Comparison of ENCODE assay signal across 23 mouse cellular contexts in genomic region chr12:8441275-8441674, GRCm38 (mm10). TPM values are rescaled to one million over a fixed set of nuclear protein-coding genes. Genes with fewer than 3 reads are reported as not detected.
DNase-seq lines count a peak whose midpoint lies in the region; ATAC-seq and TF ChIP-seq lines count a peak whose summit lies in the region.
"Had no signal": no experiment of that assay in that cellular context is flagged by ENCODE, and none has a peak within 500 bp of the region (broad histone marks: within the 10 kb centered on the region; RNA-seq: fewer than 3 reads in every experiment).

No protein-coding gene starts in this region.

- no peak overlapping the region for H3K4me2 ChIP-seq in limb, embryonic 15.5 days
- no peak overlapping the region for H3K4me2 ChIP-seq in myocyte (ENCODE audit: low read depth)
- no peak overlapping the region for H3K4me2 ChIP-seq in forebrain, embryonic 15.5 days (replicated peaks)
- H3K4me2 ChIP-seq: embryonic facial prominence, embryonic 12.5 days; embryonic facial prominence, embryonic 15.5 days; heart, embryonic 11.5 days; hindbrain, embryonic 13.5 days; intestine, embryonic 15.5 days had no signal

- no peaks in the 10 kb centered on the region for H3K27me3 ChIP-seq in limb, embryonic 15.5 days
- H3K27me3 ChIP-seq in limb, embryonic 10.5 days (ENCODE audit: low read depth, poor library complexity, severe bottlenecking): no peaks in the 10 kb centered on the region
- no peaks in the 10 kb centered on the region for H3K27me3 ChIP-seq in myocyte (ENCODE audit: control insufficient read depth, insufficient read depth, insufficient read length)
- H3K27me3 ChIP-seq in forebrain, embryonic 15.5 days: no peaks in the 10 kb centered on the region
- H3K27me3 ChIP-seq: embryonic facial prominence, embryonic 12.5 days; embryonic facial prominence, embryonic 15.5 days; hindbrain, embryonic 13.5 days; intestine, embryonic 15.5 days had no signal

- H3K9me3 ChIP-seq in limb, embryonic 15.5 days: no peaks in the 10 kb centered on the region
- H3K9me3 ChIP-seq in limb, embryonic 10.5 days (replicated peaks): no peaks in the 10 kb centered on the region
- no peaks in the 10 kb centered on the region for H3K9me3 ChIP-seq in forebrain, embryonic 15.5 days
- H3K9me3 ChIP-seq: embryonic facial prominence, embryonic 12.5 days; embryonic facial prominence, embryonic 15.5 days; hindbrain, embryonic 10.5 days; hindbrain, embryonic 13.5 days; intestine, embryonic 15.5 days had no signal

- intact Hi-C loops in heart, postnatal 14 days (cut with DNase I): loop anchor here (2.0 to 5.0 kb wide), 2 partner anchors 60 to 84 kb away; no protein-coding TSS in a partner anchor

- no peaks in the 10 kb centered on the region for H3K79me2 ChIP-seq in myocyte (ENCODE audit: control insufficient read depth, insufficient read depth)

- ATAC-seq in limb, embryonic 15.5 days (ENCODE audit: insufficient number of reproducible peaks, low FRiP score, low TSS enrichment, low read depth): no peak
- ATAC-seq in forebrain, embryonic 15.5 days (replicated peaks): no peak
- ATAC-seq: CD4-positive, CD25-positive, alpha-beta regulatory T cell, adult 4 months; forebrain, embryonic 14.5 days; hindbrain, embryonic 16.5 days; intestine, embryonic 15.5 days had no signal

- WGBS in limb, embryonic 15.5 days: 92% methylated on average over 4 of the region's 4 CpGs
- 91% methylated on average over 4 of the region's 4 CpGs for WGBS in limb, embryonic 10.5 days
- 87% methylated on average over 4 of the region's 4 CpGs for WGBS in forebrain, embryonic 15.5 days

- no peak for TF ChIP-seq POLR2A in myocyte (IDR thresholded peaks at IDR 0.05; ENCODE audit: insufficient read length, low read depth)

- no peak overlapping the region for H3K4me3 ChIP-seq in limb, embryonic 15.5 days
- H3K4me3 ChIP-seq in limb, embryonic 10.5 days: no peak overlapping the region
- H3K4me3 ChIP-seq in brown adipose tissue, adult 24 weeks (ENCODE audit: insufficient read depth, low read depth, low read length): no peak overlapping the region
- H3K4me3 ChIP-seq in myocyte: no peak overlapping the region
- H3K4me3 ChIP-seq in forebrain, embryonic 15.5 days: no peak overlapping the region
- H3K4me3 ChIP-seq: embryonic facial prominence, embryonic 12.5 days; embryonic facial prominence, embryonic 15.5 days; hindbrain, embryonic 10.5 days; hindbrain, embryonic 13.5 days; intestine, embryonic 15.5 days had no signal

- peak; percentile 91 for DNase-seq in heart, adult 11 months
- DNase-seq in heart, postnatal 14 days: no peak
- no peak for DNase-seq in limb, embryonic 10.5 days (ENCODE audit: low spot score)
- DNase-seq: adrenal gland, adult 2 months; adrenal gland, postnatal 14 days; cerebellum, adult 11-12 months; cerebellum, adult 8-10 months; cerebellum, postnatal 36 days; gastrocnemius, postnatal 14 days; heart, postnatal 36 days had no signal

- H3K27ac ChIP-seq in limb, embryonic 15.5 days: 0 out of 2 replicates have a peak overlapping the region, but pooled peaks have one; percentile 40
- H3K27ac ChIP-seq in limb, embryonic 10.5 days: no peak overlapping the region
- 0 out of 2 replicates have a peak overlapping the region, but pooled peaks have one; percentile 1 for H3K27ac ChIP-seq in brown adipose tissue, adult 24 weeks (replicated peaks; ENCODE audit: low read depth, low read length)
- no peak overlapping the region for H3K27ac ChIP-seq in forebrain, embryonic 15.5 days (replicated peaks)
- H3K27ac ChIP-seq: embryonic facial prominence, embryonic 12.5 days; embryonic facial prominence, embryonic 15.5 days; hindbrain, embryonic 10.5 days; hindbrain, embryonic 13.5 days; intestine, embryonic 15.5 days had no signal

- no peak overlapping the region for H3K9ac ChIP-seq in limb, embryonic 15.5 days
- H3K9ac ChIP-seq in forebrain, embryonic 15.5 days (replicated peaks): no peak overlapping the region
- H3K9ac ChIP-seq: embryonic facial prominence, embryonic 12.5 days; embryonic facial prominence, embryonic 15.5 days; hindbrain, embryonic 13.5 days; intestine, embryonic 15.5 days had no signal

- H3K36me3 ChIP-seq in limb, embryonic 15.5 days: no peaks in the 10 kb centered on the region
- no peaks in the 10 kb centered on the region for H3K36me3 ChIP-seq in limb, embryonic 10.5 days
- H3K36me3 ChIP-seq in myocyte (ENCODE audit: control insufficient read depth, insufficient read depth): no peaks in the 10 kb centered on the region
- H3K36me3 ChIP-seq in forebrain, embryonic 15.5 days: no peaks in the 10 kb centered on the region
- H3K36me3 ChIP-seq: embryonic facial prominence, embryonic 12.5 days; embryonic facial prominence, embryonic 15.5 days; hindbrain, embryonic 10.5 days; hindbrain, embryonic 13.5 days; intestine, embryonic 15.5 days had no signal

- H3K4me1 ChIP-seq in limb, embryonic 15.5 days: peaks cover 43% of the 10 kb centered on the region
- H3K4me1 ChIP-seq in limb, embryonic 10.5 days: peaks cover 13% of the 10 kb centered on the region
- peaks cover 49% of the 10 kb centered on the region for H3K4me1 ChIP-seq in brown adipose tissue, adult 24 weeks (ENCODE audit: control insufficient read depth, insufficient read depth, insufficient read length, low read length)
- 0 out of 2 replicates have a peak, but pooled peaks cover 6% of the 10 kb centered on the region for H3K4me1 ChIP-seq in forebrain, embryonic 15.5 days
- H3K4me1 ChIP-seq: hindbrain, embryonic 13.5 days had no signal

- H3ac ChIP-seq in myocyte (ENCODE audit: control insufficient read depth, insufficient read length): no peak overlapping the region

TF ChIP-seq in myocyte, 11 proteins besides CTCF, POLR2A, EP300 and RAD21:
- TF ChIP-seq POLR2AphosphoS2 (IDR thresholded peaks at IDR 0.05; ENCODE audit: insufficient read length, low read depth) (peak; percentile 15), MYOD1 (IDR thresholded peaks at IDR 0.05; ENCODE audit: control insufficient read depth in 1 of 3, insufficient read length in 2 of 3, low read depth in 2 of 3) (no peak)

RNA-seq across cellular contexts. Expression of gene Rhob, which starts 58.5 kb away (rescaled TPM):
- total RNA-seq in heart, postnatal 14 days (2021): 100 to 1,000 TPM; 220 to 235 TPM
- 54.1 and 60.5 TPM in 2 replicates for polyA plus RNA-seq in limb, embryonic 15.5 days (2015; fragmentation: Nextera tagmentation; extraction: Ambion mirVana)
- 14.7 and 16.7 TPM in 2 replicates for polyA plus RNA-seq in limb, embryonic 10.5 days (2016; fragmentation: Nextera tagmentation; extraction: Ambion mirVana)
- 106 and 193 TPM in 2 replicates for polyA plus RNA-seq in brown adipose tissue, adult 24 weeks (2012; ENCODE audit: insufficient read depth, insufficient read length, missing spikeins)
- polyA plus RNA-seq in myocyte (2012; fragmentation: generic; extraction: Trizol): 415 TPM
- polyA plus RNA-seq in forebrain, embryonic 15.5 days (2015; fragmentation: Nextera tagmentation; extraction: Ambion mirVana): 73.8 and 77.6 TPM in 2 replicates

Comparison
In these comparisons a context has a peak if more than half of its experiments do, and no peak if none do; other contexts are left out.
1. H3K27ac ChIP-seq: peak in limb, embryonic 15.5 days (single experiment) and brown adipose tissue, adult 24 weeks (single experiment); none in limb, embryonic 10.5 days (single experiment) and forebrain, embryonic 15.5 days (single experiment).